Mouse (Mus musculus) MEL-GATA-1-ER (cell line): Measurements from ENCODE around the gene Qrich2.
"Not testable (repeated sequence)": the region's sequence is repeated elsewhere in the genome, so short reads cannot be mapped to it uniquely, and the experiment has no call there.

Source experiments
- DNase-seq: peaks from one replicate; pipeline ENCODE4 v3.0.0-alpha.2; 2012; ENCODE audit warnings: low read depth; ENCODE audit errors: extremely low read depth

The Qrich2 gene

DNA sequence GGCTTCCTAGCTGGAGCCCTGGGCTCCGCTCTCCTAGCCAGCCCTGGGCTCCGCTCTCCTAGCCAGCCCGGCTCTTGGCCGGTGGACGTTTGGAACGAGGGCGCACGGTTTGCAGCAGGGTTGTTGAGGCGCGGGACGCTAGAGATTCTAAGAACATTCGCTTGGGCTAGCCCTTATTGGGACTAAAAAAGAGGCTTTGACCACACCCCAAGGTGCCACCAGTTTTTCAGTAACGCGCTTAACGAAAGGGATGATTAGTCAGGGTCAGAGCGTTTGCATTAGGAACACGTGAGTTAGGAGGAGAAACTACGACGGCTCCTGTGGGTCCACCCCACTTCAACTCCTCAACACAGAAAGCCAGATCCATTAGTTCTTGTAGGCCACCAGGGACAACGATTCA, at the start of gene Qrich2:
Gene Qrich2 (minus strand): TSS at position 101 of the 400 bp plus-strand sequence.
- no peak for DNase-seq

DNA sequence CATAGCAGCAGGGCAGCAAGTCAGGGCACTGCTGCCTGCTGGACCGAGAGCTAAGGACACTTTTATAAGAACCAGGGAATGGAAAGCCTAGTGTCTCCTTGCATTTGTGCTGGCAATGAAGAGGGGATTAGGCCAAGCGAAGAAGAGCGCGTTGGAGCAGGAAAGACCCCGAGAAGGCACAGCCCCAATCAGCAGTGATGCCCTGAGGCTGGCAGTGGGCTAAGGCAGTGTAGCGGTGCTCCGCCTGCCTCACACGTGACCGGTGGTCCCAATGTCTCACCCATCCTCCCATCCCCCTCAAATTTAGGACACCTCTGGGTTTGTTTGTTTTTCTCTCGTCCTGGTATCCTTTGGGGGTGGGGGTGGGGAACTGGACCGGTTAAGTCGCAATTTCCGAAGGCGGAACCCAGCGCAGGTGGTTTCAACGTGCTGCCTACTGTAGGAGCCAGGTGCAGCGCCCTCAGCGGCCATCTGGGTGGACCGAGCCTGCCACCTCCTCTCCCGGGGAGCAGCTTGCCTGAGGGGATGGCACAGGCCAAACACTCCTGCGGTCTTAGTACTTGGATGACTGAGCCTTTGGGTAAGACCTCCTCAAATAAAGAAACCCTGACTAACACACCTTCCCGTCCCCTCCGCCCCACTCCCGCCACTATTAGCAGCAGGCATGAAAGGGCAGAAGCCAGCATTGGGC, 49.4 kb upstream of the Qrich2 start:
- DNase-seq, result no peak

DNA sequence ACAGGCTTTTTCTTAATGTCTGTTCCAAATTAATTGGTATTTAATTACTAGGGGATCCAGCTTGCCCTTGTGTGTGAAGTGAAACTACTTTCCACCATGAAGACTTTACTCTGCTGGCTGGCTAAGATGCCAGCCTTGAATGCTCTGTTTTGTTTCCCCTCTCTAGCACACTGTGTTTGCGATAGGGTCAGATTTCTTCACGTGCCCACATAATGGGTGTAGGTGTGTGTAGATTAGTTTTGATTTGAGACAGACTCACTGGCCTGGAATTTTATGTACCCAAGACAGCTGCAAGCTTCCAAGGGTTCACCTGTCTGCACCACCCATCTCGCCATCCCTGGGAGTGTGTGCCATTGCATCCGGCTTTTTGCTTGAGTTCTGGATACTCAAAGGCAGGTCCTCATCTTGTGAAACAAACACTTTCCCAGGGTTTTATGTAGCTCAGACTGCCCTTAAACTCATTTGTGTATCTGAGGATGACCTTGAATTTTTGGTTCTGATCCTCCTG, 47.5 kb upstream of the Qrich2 start:
- no peak for DNase-seq

DNA sequence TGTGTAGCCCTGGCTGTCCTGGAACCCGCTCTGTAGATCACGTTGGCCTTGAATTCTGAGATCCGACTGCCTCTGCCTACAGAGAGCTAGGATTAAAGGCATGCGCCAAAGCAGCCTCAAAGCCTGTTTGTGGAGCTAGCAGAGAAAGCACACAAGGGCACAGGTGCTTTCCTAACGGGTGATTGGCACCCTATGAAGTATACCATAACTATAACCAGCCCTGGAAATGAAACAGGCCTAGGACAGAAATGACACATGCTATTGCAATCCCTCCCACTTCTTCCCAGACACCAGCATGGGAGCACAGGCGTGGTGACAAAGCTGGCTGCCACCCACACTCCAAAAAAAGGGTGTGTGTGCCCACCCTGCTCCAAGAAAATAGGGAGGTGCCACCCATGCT, 46.9 kb upstream of the Qrich2 start:
- DNase-seq, result no peak

DNA sequence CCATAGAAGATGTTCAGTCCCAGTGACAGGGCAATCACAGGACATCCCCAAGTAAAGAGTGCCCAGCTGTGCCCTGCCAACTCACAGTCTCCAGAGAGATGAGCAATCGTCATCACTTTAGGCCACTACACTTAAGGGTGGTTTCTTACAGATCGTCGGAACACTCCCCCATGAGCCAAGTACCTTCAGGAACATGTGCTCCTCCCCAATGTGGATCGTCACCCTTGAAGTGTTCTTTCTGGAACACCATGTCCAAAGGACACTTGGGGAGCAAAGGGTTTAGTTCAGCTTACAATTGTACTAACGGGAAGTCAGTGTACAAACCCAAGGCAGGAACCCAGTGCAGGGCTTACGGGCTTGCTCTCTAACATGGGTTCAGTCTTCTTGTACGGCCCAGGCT, 46.1 kb upstream of the Qrich2 start:
- DNase-seq, result no peak

DNA sequence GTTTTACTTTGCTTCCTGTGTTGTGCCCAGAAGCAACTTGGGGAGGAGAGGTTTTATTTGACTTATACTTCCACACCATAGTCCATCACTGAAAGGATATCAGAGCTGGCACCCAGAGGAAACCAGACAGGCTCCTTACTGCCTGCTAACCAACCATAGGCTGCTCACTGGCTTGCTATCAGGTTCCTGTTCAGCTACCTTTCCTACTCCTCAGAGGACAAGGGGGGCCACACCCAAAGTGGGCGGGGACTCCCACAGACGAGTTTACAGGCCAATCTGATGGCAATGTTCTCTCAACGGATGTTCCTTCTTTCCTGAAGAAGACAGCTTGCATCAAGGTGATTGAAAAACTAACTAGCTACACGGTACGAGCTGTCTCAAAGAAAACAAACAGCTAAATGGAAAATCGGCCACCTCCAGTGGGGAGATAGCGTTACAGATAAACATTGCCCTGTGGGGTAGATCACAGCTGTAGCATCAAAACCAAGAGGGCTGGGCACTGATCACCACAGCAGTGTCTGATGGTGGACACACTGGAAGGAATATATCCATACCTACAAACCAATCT, 45.3 kb upstream of the Qrich2 start:
- DNase-seq, result no peak

DNA sequence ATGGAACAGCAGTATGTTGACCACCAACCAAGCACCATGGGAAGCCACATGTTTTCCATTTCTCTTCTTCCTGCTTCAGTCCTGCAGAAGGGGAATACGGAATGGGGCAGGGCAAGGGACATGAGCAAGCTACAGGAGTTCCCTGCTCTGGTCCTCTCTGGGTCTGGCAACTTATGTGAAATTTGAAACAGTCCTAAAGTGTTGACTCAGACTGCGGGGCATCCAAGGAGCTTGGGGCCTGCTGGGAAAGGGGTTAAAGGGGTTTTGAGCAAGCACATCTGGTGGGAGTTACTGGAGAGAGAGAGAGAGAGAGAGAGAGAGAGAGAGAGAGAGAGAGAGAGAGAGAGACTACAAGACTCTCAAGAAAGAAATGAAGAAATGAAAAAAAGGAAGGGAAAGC, 42.6 kb upstream of the Qrich2 start:
- DNase-seq, result no peak

DNA sequence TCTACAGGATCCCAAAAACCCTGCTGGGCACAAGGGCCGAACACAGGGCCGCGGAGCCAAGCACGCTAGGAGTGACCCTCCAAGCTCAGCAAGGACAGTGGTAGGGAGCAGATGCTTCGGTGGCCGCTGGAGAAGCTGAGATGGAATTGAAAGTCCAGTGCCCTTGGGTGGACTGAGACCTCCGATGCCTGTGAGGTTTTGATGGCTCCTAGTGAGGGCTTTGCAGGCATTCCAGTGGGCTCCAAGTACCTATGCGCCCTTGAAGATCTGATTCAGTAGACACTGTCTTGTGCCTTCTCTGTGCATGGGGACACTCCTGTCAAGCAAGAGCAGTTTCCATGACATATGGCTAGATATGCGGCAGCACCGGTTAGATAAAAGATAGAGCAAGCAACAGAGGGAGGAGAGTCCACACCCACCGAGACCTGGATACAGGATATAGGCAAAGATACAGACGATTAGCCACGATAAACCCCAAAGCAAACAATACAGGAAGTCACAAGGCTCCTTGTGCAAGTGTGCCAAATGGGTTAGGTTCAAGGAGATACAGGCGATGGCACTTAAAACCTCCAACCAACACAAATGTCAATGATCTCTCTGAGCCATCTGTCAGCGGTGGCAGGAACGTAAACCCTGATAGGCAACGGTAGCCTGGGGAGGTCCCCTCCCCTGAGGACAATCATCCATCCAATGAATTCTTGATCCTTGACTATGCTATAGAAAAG, 40.3 kb upstream of the Qrich2 start:
- DNase-seq, result peak; percentile 80

DNA sequence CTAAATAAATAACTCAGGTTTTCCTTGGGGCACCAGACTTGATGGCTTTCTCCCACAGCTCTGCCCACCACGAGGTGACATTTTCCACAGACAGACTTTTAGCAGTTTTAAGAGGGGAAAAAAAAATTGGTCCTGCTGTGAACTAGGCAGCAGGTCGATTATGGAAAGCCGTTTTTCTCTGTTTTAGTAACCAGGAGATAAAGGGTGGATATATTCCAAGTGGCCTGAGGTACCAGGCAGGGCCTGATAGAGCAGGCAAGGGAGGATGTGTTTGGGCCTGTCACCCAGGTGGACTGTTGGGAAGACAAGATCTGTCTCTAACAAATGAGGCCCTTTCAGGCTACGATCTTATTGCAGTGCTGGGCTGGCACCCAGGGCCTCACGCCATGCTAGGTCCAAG, 39.5 kb upstream of the Qrich2 start:
- no peak for DNase-seq

DNA sequence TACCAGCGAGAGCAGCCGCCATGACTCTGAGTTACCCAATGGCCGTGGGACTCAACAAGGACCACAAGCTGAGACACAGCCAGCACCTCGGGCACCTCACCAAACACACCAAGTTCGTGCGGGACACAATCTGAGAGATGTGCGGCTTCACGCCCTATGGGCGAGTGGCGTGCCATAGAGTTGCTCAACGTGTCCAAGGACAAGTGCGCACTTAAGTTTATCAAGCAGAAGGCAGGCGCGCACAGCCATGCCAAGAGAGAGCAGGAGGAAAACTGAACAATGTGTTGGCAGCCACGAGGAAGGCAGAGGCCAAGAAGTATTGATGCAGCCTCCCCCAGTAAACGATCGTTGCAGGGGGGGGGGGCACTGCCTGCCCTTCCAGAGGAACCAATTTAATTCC, 38.5 kb upstream of the Qrich2 start:
- DNase-seq, result no peak

DNA sequence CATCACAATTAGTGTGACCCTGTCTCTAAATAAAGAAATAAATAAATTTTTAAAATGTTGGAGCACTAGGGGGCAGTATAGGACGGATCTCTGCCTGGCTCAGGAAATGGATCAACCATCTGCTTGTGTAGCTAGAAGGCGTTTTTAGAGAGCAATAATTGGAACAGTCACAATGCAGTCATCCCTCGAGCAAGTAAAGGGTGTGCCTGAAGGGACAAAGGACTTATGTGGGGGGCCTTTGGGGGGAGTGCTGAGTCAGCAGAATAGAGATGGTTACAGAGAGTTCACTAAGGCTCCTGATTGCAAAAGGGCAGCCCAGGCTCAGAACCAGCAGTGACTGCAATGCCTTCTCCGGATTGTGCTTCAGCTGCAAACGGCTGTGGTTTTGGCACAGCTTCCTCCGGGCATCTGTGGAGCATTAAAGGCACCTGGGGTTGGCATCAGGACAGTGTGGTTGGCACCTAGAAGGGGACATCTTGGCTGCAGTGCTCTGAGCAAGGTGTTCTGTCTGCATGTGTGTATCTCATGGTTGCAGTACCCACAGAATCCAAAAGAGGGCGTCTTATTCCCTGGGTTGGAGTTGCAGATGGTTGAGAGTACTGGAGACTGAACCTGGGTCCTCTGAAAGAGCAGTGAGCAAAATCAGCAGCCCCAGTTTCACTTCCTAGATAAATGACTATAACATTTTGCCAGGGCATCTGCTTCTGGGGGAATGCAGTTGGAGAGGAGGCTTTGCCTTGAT, 35.1 kb upstream of the Qrich2 start:
- DNase-seq, result peak; percentile 66

DNA sequence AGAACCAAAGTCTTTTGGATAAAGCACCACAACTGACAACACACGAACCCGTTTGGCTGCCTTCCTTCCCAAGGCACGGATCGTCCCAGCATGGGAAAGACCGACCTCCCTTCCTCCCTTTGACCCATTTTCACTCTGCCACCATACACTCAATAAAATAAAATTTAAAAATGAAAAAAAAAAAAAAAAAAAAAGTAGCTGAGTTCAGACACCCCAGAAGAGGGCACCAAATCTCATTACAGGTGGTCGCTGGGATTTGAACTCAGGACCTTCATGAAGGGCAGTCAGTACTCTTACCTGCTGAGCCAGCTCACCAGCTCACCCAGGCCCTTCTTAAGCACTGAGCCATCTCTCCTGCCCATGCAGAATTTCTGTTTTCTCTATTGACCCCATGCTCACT, 33.0 kb upstream of the Qrich2 start:
- DNase-seq, result no peak

DNA sequence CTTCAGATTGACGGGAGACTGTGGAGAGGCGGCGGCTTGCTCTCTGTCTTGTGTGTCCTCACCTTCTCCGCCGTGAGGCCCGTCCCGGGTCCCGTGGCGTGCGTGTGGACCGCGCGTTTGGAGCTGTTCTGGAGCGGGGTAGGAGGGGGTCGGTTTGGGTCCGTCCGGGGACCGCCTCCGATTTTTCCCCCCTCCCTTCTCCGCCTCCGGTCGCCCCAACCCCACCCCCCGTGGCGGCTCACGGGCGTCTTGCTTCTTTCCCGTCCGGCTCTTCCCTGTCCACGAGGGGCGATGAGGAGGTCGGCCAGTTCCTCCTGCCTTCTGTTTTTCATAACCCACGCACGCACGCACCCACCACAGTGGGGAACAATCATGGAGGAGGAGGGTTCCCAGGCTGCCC, 32.6 kb upstream of the Qrich2 start:
- DNase-seq, result no peak

DNA sequence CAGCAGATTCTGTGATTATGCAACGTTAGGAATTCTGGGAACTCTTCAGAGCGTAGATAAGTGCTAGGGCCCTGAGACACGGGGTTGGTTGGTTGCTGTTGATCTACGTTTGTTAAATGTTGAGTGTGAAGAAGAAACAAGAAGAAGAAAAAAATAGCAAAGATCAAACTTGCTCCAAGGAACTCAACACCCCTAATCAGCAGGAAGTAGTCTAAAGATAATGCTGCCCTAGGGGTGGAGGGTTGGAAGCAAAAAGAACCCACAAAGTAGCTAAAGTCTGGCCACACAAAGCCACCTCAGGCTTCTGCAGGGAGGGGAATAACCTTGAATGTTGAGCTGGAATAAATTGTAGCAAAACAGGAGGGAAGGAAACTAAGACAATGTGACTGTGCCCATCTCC, 31.3 kb upstream of the Qrich2 start:
- DNase-seq, result peak; percentile 58

DNA sequence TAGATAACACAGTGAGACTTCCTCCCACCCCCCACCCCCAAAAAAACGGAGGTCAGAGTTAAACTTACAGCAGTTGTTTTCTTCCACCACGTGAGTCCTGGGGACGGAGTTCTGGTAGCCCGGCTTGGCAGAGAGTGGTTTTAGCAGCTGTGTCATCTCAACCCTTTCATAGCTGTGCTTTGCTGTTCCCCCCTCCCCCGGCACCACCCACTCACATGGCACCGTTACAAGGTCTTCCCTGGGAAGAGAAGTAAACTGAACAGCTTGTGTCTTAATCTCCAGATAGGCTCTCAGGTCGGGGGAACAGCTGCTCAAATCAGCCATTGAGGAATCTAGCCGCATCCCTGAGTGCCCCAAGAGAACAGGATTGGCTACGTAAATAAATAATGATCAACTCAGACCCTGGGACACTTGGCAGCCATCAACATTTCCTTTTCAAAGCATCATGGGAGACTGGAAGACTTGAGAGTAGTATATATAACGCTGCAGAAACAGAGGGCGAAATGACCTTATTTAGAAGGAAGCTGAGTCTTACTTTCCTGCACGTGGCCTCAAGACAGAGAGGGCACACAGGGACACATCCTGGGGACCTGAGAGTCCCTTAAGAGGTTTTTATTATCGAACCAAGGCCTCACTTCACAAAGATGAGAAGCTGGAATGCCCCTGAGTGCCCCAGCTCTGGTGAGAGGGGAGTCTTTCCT, 28.6 kb upstream of the Qrich2 start:
- DNase-seq, result no peak

DNA sequence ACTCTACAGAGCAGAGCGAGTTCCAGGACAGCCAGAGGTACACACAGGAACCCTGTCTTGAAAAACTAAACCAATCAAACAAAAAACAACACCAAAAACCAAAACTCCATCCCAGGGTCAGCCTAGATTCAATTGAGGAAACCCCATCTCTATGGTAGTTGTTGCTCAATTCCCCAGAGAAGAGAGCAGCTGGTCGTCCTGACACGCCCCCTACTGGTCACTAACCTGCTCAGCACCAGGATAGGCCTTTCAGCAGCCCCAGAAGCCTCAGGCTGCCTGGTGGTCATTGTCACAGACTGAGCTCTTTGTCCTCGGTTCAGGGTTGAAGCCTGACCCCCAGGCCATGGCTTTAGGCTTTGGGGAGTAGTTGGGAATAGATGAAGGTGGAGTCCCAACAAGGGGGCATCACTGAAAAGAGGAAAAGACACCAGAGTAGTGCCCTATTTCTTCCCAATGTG, 27.8 kb upstream of the Qrich2 start, which contains the start of gene Prpsap1:
Gene Prpsap1 (minus strand): TSS at position 408 of the 458 bp plus-strand sequence.
- peak; percentile 71 for DNase-seq

DNA sequence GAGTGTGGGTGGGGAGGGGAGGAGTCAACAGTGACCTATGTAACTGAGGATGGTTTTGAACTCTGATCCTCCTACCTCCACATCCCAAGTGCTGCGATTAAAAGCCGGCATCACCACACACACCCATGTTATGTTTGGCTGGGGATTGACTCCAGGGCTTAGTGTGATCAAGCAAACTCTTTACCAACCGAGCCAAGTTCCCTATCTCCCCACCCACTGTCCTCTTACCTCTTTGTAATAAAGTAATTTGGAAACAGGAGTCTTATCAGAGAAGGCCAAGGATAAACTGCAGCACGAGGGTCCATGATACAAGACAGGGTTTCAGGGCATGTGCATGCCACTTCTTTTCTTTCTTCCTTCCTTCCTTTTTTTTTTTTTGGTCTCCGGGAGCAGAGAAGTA, 27.1 kb upstream of the Qrich2 start:
- DNase-seq, result no peak

DNA sequence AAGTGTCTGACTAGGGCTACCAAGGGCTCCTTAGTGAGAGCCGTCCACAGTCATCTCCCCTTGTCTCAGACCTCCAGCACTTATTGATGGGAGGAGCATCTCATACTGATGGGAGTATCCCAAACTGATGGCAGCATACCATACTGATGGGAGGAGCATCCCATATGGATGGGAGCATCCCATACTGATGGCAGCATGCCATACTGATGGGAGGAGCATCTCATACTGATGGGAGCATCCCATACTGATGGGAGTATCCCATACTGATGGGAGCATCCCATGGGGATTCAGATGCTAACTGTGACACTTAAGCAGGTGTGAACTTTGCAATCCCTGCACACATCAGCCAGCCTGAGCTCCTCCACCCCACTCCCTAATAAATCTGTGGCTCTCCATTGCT, 26.5 kb upstream of the Qrich2 start:
- not testable (repeated sequence) for DNase-seq

DNA sequence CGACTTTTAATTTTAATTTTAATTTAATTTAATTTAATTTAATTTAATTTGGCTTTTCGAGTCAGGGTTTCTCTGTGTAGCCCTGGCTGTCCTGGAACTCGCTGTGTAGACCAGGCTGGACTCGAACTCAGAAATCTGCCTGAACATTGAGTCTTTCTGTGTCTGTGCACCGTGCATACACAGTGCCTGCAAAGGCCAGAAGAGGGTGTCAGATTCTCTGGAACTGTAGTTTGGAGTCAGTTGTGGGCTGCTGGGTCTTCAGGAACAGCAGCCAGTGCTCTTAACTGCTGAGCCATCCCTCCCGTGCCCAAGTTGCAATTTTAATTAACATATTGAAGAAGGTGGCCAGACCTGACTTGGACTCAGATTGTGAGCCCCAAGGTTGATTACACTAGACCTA, 25.3 kb upstream of the Qrich2 start:
- DNase-seq, result no peak

DNA sequence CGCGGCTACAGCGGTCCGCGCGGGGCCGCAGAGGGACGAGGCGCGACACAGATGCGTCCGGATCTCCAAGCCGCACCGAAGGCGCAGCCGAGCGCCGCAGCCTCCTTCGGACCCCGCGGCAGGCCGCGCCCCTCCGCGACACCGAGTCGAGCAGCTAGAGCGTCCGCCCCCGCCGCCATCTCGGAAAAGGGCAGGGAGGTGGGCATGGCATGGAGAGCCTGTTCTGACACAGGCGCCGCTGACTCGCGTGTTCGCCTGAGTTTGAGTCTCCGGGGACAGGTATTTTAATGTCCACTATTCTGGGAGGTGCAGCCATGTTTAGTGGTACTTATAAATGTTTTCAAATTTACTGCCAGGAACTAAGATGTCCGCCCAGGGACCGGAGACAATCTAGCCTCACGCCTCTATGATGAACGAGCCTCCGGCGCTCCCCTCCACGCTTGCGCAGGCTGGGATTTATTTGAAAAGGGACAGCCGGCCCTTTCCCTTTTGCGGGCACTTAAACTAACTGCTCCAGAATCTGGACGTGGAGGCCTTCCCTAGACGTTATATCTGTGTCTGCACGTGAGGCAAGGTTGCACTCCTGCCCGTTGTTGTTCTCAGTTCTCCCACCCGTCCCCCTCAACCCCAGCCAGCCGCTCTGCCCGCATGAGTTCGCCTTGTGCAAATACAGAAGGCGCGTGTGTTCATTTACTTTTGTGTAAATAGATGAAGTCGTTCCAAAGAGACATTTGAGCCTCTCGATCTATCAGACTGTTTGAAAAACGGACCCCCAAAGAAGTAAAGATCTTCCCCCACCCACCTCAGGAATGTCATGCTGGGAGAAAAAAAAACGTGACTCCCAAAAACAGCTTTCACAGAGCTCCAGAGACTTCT, 24.4 kb upstream of the Qrich2 start:
- peak; percentile 86 for DNase-seq
